Mouse (Mus musculus): ENCODE results near the gene Cpne5.
"Not testable (repeated sequence)": the region's sequence is repeated elsewhere in the genome, so short reads cannot be mapped to it uniquely, and the experiment has no call there.

The Cpne5 gene

DNA sequence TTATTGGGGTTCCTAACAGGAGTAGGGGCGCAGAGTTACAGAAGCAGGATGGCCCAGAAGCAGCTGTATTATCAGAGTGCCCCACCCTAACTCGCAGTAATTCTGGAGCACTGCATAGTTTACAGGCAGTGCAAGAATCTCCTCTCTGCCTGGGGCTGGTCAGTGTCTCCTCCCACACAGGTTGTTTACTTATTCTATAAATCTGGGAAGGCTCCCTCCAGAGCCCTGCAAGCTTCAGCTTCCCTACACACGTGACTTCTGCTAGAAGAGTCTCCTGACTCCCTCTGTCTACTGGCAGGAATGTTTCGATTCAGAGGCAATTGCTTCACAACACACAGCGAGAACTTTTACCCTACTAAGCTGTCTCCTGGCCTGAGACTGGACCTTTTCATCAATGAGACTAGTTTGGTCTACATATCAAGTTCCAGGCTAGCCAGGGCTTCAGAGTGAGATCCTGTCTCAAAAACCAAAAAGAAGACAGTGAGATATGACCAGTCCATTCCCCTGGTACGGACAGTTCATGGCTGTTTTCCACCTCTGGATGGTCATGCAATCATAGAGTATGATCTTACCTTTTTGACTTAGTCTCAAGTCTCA lies 114.3 kb downstream of the Cpne5 start:
- no peak for DNase-seq

DNA sequence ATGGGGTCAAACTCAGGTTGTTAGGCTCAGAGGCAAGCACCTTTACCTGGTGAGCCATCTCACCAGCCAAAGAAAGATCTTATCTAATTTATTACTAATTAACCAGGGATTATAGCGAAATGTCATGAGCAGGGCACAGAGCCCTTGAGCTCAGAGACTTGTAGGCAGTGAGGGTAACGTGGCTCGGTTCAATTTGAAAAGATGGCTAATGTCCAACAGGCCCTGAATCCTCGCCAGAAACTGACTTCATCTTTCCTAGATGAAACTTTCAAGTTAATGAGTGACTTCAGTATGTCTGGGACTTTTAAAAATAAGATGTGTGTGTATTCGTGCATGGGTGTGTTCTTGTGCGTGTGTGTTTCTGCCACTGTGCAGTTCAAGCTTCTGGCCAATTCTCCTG lies 115.2 kb downstream of the Cpne5 start:
- DNase-seq: no peak

DNA sequence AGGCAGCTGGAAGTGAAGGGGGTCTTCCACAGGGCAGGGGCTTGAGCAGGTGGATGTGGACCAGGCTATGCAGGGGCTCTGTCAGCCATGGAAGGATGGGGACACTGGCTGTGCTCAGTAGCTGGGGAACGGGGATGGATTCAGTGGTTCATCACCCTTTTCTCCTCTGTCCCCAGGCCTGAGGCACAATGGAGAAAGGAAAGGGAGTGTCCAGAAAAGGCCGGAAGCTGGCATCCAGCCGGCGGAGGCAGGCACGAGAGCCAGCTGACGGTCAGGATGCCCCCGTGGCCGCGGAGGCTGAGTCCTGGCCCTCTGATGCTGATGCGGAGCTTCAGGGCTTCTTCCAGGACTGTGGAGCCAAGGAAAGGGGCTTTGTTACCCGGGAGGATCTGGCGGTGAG lies 117.3 kb downstream of the Cpne5 start:
- no peak for DNase-seq

DNA sequence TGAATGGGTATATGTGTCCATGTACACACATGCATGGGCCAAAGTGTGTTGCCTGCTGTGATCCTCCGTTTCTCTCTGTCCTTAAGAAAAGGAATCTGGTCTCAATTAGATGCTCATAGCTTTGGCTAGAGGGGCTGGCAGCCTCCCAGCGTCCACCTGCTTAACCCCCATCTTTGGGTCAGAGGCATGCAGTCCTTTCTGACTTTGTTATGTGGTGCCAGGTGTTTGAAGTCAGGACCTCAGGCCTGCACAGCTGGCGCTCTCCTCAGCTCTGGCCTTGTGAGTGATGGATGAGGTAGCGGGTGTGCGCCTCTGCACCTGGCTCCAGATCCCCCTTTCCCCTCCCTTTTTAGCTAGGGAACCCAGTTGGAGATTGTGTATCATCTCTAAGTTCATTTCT lies 119.9 kb downstream of the Cpne5 start:
- no peak for DNase-seq

DNA sequence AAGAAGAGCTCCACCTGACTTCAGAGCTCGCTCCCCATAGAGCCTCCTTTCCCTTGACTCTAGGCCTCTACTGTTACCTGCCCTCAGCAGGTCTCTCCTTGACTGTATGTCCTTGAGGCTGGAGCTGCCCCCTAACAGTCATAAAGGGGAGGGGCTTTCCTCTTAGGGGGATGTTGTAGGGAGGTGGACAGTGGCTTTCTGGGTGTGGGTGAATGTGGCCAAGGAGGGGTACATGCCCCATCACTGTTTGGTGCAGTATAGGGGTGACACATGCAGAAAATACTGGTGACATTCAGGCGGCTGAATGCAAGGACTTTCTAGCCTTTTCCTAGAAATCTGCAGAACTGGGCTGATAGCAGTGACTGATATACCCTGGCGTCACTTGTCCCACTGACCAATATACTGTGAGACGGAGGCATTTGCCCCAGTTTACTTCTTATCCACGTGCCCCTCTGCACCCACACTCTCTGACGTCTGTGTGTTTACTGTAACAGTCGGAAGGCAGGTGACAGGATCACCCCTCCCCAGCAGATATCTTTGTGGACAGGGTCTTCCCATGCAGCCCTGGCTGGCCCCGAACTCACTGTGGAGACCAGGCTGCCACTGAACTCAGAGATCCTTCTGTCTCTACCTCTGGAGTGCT lies 120.8 kb downstream of the Cpne5 start:
- DNase-seq: no peak

DNA sequence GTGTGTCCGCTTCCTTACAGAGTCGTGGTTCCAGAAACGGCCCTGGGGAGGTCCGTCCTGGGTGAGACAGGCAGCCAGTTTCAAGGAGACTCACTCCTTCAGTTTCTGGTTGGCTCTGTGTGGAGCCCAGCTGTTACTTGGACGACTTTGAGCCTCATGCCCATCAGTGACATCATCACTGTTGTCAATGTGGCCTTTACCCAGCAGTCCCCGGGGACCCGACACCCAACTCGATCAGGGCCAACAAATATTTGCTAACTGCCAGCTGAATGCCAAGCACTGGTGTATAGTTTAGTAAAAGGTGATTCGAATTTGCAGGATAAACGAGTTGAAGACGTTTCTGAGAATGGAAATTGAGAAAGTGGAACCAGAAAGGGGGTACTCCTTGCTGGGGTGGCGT lies 121.9 kb downstream of the Cpne5 start:
- DNase-seq: no peak

DNA sequence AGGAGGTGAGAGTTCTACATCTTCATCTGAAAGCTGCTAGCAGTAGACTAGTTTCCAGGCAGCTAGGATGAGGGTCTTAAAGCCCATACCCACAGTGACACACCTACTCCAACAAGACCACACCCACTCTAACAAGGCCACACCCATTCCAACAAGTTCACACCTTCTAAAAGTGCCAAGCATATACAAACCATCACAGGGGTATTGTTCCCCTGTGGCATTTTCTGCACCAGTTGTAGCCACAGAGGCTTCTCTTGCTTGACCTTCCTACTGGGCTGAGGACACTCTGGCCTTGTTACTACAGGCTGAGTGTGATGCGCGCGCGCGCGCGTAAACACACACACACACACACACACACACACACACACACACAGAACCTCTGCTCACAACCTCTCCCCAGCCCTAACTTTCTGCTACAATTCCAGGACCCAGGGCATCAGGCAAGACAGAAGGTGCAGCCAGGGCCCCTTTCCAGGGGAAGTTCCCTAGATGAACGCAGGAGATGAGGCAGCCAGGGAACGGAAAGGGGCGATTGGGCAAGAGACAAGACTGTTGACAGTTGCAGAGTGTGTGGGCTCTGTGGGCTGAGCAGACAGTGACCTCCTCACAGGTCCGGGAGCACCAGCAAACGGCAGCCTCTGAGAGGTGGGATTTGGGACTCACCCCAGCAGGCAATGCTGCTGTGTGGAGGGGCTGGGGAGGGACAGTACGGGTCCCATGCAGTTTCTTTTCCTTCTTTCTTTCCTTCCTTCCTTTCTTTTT lies 124.2 kb downstream of the Cpne5 start, which contains the start of gene Rab44:
Gene Rab44 (plus strand): TSS at position 555 of the 762 bp plus-strand sequence.
- DNase-seq: no peak

DNA sequence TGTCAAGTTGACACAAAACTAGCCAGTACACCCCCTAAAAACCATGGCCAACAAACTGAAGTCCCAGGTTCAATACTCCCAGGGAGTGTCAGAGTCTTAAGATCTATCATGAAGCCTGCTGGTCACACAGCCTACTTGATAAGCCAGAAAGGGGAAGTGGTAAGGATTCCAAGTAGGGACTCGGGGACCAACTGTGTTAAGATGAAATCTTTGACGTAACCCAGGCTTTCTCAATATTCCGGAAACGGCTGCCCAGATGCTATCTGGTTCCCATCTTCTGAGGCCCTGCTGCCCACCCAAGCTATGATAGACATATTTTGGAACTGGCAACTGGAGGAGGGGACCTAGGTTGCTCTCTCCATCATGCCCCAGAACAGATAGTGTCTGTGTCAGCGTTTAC lies 126.6 kb downstream of the Cpne5 start:
- DNase-seq: no peak

DNA sequence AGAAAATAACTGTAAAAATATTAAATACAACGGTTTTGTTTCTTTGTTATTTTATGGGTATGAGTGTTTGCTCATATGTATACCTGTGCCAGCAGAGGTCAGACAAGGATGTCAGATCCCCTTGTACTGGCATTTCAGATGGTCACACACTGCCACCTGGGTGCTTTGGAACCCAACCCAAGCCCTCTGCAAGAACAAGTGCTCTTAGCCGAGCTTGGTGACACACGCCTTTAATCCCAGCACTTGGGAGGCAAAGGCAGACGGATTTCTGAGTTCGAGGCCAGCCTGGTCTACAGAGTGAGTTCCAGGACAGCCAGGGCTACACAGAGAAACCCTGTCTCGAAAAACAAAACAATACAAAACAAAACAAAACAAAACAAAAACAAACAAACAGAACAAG lies 127.6 kb downstream of the Cpne5 start:
- DNase-seq: not testable (repeated sequence)

All from spleen, adult 18-20 months (tissue).